Mouse (Mus musculus) heart, postnatal 36 days (tissue): Measurements from ENCODE around the gene Phlda2. TPM values are rescaled to one million over a fixed set of nuclear protein-coding genes. Genes with fewer than 3 reads are reported as not detected.

ENCODE experiments used
- DNase-seq, 2 experiments: peaks; one replicate each; pipeline ENCODE4 v3.0.0; 2021 to 2022
- intact Hi-C: fragments of 180-260 bp; cut with DNase I; formaldehyde crosslinking; loops from one replicate; pipeline ENCODE4 v1.15.1; 2025
- total RNA-seq, 2 experiments: library from RNA; stranded (reverse); gene quantifications; 2 replicates each; pipeline ENCODE4 v1.2.3; 2021

Phlda2 gene
- total RNA-seq, 2 experiments from 2014 or later = not detected

- intact Hi-C loops = loop anchor here (1.0 to 5.0 kb wide), 3 partner anchors 313 to 459 kb away; partner anchors contain the start of genes Trpm5 and Tspan32
- peak; percentile 88 to 91 for DNase-seq
These were observed 36.8 kb downstream of the Phlda2 start for GRCm38 (mm10) chr7:143466099-143466677.

DNA sequence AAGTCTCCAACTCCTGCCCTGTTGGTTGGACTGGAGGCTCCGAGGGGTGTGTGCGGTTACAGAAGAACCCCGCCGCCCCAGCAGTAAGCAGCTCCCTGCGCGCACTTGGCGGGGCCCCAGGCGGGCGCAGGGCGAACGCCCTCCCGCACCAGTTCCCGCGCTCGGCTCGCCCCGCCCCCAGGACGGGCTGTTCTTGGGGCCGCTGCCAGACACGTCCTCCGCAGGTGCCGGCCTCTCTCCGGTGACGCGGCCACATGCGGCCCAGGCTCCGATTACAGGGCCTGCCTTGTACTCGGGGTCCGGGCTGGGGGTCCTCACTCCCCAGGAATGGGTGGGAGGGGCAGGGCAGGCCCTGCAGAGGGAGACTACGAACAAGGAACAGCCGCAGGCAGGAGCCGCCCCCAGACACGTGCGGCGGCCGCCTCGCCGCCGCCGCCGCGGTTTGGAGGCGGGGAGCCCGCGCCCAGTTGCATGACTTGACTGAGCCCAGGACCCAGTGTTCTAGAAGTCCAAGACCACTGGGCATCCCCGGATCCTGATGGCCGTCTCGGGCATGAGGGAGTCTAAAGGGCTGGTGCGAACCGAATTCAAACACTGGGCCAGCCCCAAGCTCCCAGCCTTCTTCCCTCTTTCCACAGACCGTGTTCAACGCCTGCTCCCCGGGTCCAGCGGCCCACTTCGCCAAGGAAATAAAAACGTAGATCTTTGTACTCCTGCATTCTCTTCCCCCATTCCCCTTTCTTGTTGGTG, 38.0 kb downstream of the Phlda2 start:
- DNase-seq = peak; percentile 47 to 51
- intact Hi-C loops = loop anchor here (5.0 kb wide), 3 partner anchors 153 to 458 kb away; partner anchors contain the start of gene Tspan32

- intact Hi-C loops = loop anchor here (5.0 kb wide), 2 partner anchors 152 to 167 kb away; no protein-coding TSS in a partner anchor
These were observed 39.0 kb downstream of the Phlda2 start for GRCm38 (mm10) chr7:143463865-143464415.

GRCm38 (mm10) chr7:143462516-143462915, 40.4 kb downstream of the Phlda2 start:
- DNase-seq = no peak
- intact Hi-C loops = loop anchor here (5.0 kb wide), 2 partner anchors 150 to 165 kb away; no protein-coding TSS in a partner anchor

More at GRCm38 (mm10) chr7:143463865-143464415, 39.0 kb downstream of the Phlda2 start:
- peak; percentile 86 to 89 for DNase-seq

DNA sequence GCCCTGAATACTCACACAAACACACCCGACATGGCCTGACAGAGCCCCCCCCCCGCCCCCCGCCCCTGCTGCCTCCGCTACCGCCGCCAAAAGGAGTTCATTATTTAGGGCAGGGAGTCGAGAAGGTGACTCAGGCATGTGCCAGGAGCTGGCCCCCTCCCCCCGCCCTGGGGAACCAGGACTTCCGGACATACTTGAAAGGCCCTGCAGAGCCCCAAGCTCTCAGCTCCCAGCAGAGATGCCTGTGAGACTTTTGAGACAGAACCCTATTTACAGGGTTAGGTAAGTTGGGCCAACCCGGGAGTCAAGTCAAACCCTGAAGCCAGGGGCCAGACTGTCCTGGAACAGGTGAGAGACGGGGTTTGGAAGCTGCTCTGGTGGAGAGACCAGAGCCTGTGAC, 41.0 kb downstream of the Phlda2 start:
- DNase-seq = no peak
- intact Hi-C loops = loop anchor here (2.0 to 5.0 kb wide), 3 partner anchors 95 to 165 kb away; no protein-coding TSS in a partner anchor

- intact Hi-C loops = loop anchor here (2.0 to 5.0 kb wide), 3 partner anchors 95 to 164 kb away; no protein-coding TSS in a partner anchor
- no peak for DNase-seq
These were observed 41.6 kb downstream of the Phlda2 start for GRCm38 (mm10) chr7:143461294-143461870.

GRCm38 (mm10) chr7:143460874-143461273, 42.1 kb downstream of the Phlda2 start, which contains the start of gene Cdkn1c:
Cdkn1c (minus strand) TSS chr7:143461050.
- intact Hi-C loops = loop anchor here (1.0 to 5.0 kb wide), 4 partner anchors 53 to 164 kb away; no protein-coding TSS in a partner anchor
- DNase-seq = peak; percentile 88

GRCm38 (mm10) chr7:143460217-143460834, 42.6 kb downstream of the Phlda2 start:
- peak in 1 of 2 experiments; percentile 31 for DNase-seq
- intact Hi-C loops = loop anchor here (1.0 to 5.0 kb wide), 4 partner anchors 52 to 163 kb away; no protein-coding TSS in a partner anchor

DNA sequence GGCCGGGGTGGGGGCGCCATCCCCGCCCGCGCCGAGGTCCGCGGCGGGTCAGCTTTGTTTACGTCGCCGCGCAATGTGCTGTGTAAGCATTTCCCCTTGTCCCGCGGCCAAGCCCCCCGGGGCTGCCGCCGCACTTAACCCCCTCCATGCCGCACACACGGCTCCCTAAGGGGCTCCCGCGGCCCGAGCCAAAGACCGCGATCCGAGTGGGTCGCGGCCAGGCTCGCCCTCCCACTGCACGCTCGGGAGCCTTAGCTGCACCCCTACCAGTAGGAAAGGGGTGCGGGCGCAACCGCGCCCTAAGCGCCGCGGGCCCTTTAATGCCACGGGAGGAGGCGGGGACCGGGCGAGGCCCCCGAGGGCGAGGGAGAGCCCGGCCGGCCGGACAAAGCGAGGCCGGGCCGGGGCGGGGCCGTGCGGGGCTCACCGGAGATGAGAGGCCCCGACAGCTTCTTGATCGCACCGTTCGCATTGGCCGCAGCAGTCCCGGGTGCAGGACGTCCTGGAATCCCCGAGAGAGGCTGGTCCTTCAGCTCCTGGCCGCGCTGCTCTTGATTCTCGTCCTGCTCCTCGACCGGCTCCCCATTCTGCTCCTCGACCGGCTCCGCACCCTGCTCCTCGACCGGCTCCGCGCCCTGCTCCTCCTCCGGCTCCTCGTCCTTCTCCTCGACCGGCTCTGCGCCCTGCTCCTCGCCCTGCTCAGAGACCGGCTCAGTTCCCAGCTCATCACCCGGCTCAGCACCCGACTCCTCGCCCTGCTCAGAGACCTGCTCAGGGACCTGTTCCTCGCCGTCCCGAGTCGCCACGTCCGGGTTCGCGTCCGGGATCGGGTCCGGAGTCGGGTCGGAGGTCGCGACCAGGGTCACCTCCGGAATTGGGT, 43.4 kb downstream of the Phlda2 start:
- peak; percentile 64 to 74 for DNase-seq
- intact Hi-C loops = loop anchor here (1.0 to 5.0 kb wide), 4 partner anchors 51 to 162 kb away; no protein-coding TSS in a partner anchor

DNA sequence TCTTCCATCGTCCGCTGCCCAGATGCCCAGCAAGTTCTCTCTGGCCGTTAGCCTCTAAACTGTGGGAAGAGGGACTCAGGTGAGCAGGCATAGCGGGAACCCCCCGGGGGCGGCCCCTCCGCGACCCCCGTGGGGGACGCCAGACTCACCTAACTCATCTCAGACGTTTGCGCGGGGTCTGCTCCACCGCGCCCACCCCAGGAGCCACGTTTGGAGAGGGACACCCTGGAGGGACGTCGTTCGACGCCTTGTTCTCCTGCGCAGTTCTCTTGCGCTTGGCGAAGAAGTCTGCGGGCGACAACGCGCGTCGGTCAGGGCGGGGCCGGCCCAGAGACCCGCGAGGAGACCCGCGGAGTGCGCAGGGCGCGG, 44.0 kb downstream of the Phlda2 start:
- peak in 1 of 2 experiments; percentile 37 for DNase-seq
- intact Hi-C loops = no loop called here

Other genes starting within 250 kb of the Phlda2 start
- gene Cdkn1c, start 42.1 kb downstream of the Phlda2 start, total RNA-seq = 10 to 100 TPM; 30.8 to 44.2 TPM
- gene Slc22a18, start 29.4 kb downstream of the Phlda2 start, total RNA-seq = under 1 TPM; 0.33 to 0.54 TPM
- 100 to 1,000 TPM; 181 to 193 TPM for gene Nap1l4, start 46.0 kb upstream of the Phlda2 start, total RNA-seq
- 10 to 100 TPM; 22.6 to 23.6 TPM for gene Cars, start 96.9 kb upstream of the Phlda2 start, total RNA-seq
- under 1 TPM; 0.44 to 0.81 TPM for gene Tnfrsf26, start 125.6 kb upstream of the Phlda2 start, total RNA-seq
- gene Tnfrsf22, start 146.5 kb upstream of the Phlda2 start, total RNA-seq = 1 to 10 TPM; 1.5 to 2.3 TPM
- gene Tnfrsf23, start 182.7 kb upstream of the Phlda2 start, total RNA-seq = 1 to 10 TPM; 1.4 to 2.0 TPM